Mouse (Mus musculus) liver, adult (tissue): ENCODE measurements around the gene Whamm.

Source experiments
- GATA4 ChIP-seq: IDR thresholded peaks from 2 replicates; pipeline ENCODE4 v1.6.1; 2014; ENCODE audit warnings: mild to moderate bottlenecking, low read length; ENCODE audit not compliant: insufficient replicate concordance

The Whamm gene

GRCm38 (mm10) chr7:81571941-81572441 is 925 bp downstream of the Whamm start:
- TF ChIP-seq GATA4, result no peak

DNA sequence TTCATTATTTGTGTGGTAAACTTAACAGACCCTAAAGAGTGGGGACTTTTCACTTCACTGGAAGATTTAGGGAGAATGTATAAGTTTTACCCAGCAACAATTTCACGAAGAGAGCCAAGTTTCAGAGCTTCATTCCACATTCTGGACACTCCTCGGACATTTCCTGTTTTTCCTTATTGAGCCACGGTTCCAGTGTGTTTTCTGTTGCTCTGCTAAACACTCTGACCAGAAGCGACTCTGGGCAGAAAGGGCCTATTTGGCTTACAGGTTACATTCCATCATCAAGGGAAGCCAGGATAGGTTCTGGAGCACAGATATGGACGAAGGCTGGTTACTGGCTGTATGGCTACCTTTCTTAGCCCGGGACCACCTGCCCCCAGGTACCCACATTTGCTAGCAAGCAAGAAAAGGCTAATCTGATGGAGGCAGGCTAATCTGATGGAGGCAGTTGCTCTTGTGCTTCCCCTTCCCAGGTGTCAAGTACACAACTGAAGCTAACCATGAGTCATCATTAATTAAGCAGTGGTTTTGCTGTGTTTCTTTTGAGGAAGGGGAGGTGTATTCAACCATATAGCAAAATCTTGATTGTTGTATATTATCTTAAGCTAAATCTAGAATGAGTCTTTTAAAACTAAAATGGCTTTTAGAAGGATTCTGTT is 1.7 kb downstream of the Whamm start:
- TF ChIP-seq GATA4, result no peak

DNA sequence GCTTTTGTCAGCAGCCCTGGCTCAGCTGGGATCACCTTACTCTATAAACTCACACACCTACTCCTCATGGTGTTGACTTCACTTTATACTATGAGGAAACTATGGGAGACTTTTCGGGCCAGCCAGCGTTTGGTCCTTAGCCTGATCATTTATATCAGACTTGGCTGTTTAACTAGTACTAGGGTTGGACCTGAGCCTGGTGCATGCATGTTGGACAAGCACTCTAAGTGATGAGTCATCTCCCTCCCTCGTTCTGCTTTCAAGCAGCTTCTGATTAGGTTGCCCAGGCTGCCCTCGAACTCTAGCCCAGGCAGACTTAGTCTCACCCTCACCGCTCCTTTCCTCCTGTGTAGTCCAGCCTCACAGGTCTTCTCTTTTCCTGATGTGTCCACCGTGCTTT is 2.3 kb downstream of the Whamm start:
- TF ChIP-seq GATA4, result no peak

DNA sequence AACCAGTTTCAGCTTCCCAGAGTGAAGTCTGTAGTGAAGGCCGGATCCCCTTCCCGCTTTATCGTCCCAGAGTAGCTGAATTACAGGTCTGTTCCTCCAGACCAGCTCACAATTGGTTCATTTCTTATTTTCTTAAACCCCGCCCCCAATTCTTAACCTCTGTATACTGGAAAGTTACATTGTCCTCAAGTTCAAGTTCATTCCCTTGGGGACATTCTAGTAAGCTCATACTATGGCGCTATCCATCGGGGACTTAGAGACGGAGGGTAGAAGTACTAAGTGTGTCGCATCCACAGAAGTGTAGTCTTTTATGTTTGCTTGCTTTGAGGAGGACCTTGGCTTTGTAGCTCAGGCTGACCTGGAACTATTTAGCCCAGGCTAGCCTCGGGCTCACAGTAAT is 2.8 kb downstream of the Whamm start:
- no peak for TF ChIP-seq GATA4

DNA sequence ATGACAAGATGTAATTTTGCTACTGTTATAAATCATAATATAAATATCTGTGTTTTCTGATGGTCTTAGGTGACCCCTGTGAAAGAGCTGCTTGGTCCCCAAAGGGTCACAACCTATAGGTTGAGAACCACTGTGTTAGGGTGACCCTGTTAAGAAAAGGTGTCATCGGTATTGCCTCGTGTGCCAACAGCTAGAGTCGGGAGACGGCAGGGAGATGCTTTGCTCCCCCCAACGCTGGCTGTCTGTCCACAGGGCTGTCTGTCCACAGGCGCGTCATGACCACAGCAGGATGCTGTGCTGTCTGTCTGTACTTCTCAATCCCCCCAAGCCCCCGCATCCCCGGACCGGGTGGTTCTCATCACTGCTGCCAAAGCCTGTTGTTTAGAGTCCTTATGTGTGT is 4.5 kb downstream of the Whamm start:
- no peak for TF ChIP-seq GATA4

GRCm38 (mm10) chr7:81577872-81578271 is 6.8 kb downstream of the Whamm start:
- TF ChIP-seq GATA4, result no peak

- no peak for TF ChIP-seq GATA4
These were observed 7.3 kb downstream of the Whamm start for GRCm38 (mm10) chr7:81578413-81578812.

- no peak for TF ChIP-seq GATA4
These were observed 8.2 kb downstream of the Whamm start for GRCm38 (mm10) chr7:81579312-81579711.

DNA sequence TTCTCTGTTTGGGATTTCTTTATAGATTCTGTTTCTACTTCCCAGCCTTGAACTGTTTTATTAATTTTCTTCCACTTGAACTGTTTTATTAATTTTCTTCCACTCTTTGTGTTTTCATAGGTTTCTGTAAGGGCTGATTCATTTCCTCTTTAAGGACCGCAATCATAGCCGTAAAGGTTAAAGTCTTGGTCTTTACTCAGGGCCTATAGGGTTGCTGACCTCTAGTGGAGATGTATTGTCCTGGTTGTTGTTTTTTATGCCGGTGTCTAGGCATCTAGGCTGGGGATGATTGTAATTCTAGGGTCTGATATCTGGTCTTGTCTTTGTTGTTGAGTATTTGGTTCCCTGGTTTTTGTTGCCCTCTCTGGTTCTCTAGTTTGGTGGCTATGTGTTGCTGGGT is 12.4 kb downstream of the Whamm start:
- no peak for TF ChIP-seq GATA4

- TF ChIP-seq GATA4, result no peak
These were observed 14.3 kb downstream of the Whamm start for GRCm38 (mm10) chr7:81585326-81585725.

- TF ChIP-seq GATA4, result no peak
These were observed 16.2 kb downstream of the Whamm start for GRCm38 (mm10) chr7:81587238-81587637.

DNA sequence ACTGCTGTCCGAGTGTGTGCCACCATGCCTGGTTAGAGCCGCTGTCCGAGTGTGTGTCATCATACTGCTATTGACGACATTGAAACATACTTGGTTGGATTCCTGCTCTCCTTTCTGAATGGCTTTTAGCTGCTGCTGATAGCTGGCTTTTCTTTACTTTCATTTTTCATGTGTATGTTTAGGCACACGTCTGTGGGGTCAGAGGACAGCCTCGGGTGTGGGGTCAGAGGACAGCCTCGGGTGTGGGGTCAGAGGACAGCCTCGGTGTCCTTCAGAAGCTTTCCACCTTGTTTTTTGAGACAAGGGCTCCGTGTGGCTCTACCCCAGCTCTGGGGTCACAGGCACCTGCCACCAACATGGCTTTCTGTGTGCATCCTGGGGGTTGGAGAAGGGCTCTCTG is 21.6 kb downstream of the Whamm start:
- no peak for TF ChIP-seq GATA4

DNA sequence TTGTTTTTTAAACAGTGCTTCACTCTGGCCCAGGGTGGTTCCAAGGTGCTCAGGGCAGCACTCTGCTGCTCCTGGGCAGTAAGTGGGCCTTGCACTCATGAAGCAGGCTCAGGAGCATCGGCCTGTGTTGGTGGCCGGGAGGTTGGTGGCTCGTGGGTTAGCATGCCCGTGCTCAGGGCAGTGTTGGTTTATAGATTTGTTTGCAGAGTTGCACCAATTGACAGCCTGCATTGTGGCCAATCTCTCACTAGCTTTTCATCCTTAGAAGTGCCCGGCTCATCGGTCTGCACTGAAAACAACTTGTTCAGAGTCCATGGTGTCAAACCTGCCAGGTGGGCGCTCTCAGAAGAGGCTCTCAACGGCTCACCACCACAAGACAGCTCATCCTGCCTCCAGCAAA is 22.3 kb downstream of the Whamm start:
- no peak for TF ChIP-seq GATA4

- no peak for TF ChIP-seq GATA4
These were observed 24.0 kb downstream of the Whamm start for GRCm38 (mm10) chr7:81595056-81595455.

GRCm38 (mm10) chr7:81596086-81596485 is 25.0 kb downstream of the Whamm start:
- TF ChIP-seq GATA4, result no peak

GRCm38 (mm10) chr7:81597660-81598059 is 26.6 kb downstream of the Whamm start:
- no peak for TF ChIP-seq GATA4

DNA sequence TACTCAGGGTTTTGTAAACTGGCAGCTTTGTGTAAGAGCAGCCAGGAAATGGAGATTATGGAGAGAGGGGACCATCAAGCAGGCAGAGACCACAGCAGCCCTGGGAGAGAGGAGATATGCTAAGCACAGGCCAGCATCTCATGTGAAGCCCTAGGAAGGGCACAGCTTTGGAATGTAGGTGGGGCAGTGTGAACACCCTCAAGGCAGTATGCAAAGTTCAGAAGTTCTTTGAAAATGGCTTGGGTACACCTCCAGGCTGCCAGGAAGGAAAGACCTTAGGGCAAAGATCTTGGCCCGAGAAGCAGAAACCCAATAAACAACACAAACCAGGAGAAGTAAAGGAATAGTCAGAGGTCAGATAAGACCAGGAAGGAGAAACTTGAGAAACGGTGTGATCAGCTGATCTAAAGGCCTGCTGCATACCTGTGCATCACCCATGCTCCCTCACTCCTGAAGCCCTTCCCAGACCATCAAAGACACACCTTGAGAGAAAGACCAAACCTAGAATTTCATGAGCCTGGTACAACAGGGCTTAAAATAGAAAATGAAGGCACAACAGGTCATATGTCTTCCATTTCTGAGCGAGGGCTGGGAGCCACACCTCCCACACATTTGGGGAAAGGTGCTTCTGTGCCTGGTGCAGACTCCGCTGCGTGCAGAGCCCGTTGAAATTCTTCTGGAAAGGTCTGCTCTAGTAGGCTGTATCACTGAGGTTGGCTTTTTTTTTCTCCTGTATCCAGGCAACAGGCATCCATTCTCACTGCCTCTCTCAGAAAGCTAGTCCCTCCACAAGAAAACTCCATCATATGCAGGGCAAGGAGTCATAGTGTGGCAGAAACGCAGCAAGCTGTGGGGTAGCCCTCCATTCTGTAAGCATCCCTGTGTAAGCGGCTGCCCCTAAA is 28.6 kb downstream of the Whamm start:
- no peak for TF ChIP-seq GATA4

DNA sequence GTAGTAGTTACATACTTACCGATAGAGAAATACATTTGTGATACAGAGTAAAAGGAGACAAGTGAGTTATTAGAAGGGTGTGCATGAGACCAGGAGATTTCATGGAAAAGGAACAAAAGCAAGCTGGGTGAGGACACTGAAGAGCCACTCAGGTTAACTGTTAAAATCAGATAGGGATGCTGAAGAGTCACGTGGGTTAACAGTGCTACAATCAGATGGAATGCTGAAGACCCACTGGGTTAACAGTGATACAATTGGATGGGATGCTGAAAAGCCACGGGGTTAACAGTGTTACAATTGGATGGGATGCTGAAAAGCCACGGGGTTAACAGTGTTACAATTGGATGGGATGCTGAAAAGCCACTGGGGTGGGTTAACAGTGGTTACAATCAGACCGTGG is 33.9 kb downstream of the Whamm start:
- no peak for TF ChIP-seq GATA4
